Mouse (Mus musculus): ENCODE results near the gene Maml3.

- no peak for TF ChIP-seq CTCF (IDR thresholded peaks at IDR 0.05; ENCODE audit: low read depth)
- no peak for TF ChIP-seq EP300 (IDR thresholded peaks at IDR 0.05; ENCODE audit: low read depth)
These were observed 10.5 kb upstream of the Maml3 start for GRCm38 (mm10) chr3:52115421-52115820.
